Mouse (Mus musculus): Measurements from ENCODE around the gene Ap2a2.
"Not testable (repeated sequence)": the region's sequence is repeated elsewhere in the genome, so short reads cannot be mapped to it uniquely, and the experiment has no call there.

DNA sequence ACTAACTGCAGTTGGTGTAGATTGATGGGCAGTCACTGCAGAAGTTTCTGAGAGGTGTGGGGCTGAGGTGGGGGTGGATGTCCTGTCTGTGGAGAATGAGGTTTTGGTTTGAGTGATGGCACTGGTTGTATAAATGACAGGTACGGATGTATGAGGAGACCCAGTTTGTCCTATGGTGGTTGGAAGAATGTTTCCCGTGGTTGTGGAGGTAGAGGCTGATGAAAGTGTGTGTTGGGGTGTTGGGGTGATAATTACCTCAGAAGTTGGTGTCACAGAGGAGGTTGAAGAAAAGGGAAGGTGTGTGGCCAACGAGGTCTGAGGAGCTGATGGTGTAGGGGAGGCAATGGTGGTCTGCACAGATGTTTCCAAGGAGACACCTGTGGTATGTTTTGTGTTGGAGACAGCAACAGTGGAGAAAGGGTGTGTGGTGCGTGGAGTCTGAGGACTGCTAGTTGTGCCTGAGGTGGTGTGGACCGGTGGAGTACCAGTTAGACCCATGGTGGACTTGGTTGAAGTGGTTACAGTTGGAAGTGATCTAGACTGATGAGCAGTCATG is 77.4 kb downstream of the Ap2a2 start:
- TF ChIP-seq CTCF, EP300 (IDR thresholded peaks at IDR 0.05; ENCODE audit: low read depth): not testable (repeated sequence)

Data from heart, postnatal 0 days (tissue).